Comparison of ENCODE assay signal across 22 mouse cellular contexts in the genomic region with DNA sequence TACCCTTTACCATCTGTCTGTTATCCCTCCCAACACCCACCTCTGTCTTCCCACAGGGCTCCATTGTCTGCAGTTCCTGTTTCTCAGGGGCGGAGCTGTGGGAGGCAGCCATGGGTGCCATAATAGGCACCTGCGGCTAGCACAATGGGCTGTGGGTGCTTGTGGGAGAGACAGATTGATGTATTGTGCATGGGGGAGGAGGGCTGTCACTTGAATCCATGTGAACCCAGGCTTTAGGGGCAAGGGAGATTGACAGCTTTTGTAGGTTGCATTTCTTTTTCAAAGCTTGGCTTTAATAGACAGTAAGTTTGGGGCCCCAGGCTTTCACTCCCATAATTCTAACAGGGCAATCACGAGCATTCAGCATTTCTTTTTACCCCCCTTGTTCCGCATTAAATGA. TPM values are rescaled to one million over a fixed set of nuclear protein-coding genes. Genes with fewer than 3 reads are reported as not detected.
DNase-seq lines count a peak whose midpoint lies in the region; ATAC-seq lines count a peak whose summit lies in the region.
"Had no signal": no experiment of that assay in that cellular context is flagged by ENCODE, and none has a peak within 500 bp of the region (broad histone marks: within the 10 kb centered on the region; RNA-seq: fewer than 3 reads in every experiment).

No protein-coding gene starts in this region.

- H3K4me2 ChIP-seq in midbrain, embryonic 11.5 days = no peak overlapping the region
- H3K4me2 ChIP-seq in midbrain, embryonic 15.5 days = no peak overlapping the region
- H3K4me2 ChIP-seq in forebrain, embryonic 16.5 days (ENCODE audit: low read length) = no peak overlapping the region
- H3K4me2 ChIP-seq: heart, embryonic 11.5 days; limb, embryonic 13.5 days had no signal

- H3K9me3 ChIP-seq in midbrain, embryonic 11.5 days (ENCODE audit: control insufficient read depth, low read length) = no peaks in the 10 kb centered on the region
- no peaks in the 10 kb centered on the region for H3K9me3 ChIP-seq in midbrain, embryonic 15.5 days
- no peaks in the 10 kb centered on the region for H3K9me3 ChIP-seq in forebrain, embryonic 16.5 days (ENCODE audit: control insufficient read depth, low read length)
- H3K9me3 ChIP-seq: limb, embryonic 13.5 days had no signal

- peak; percentile 69 for ATAC-seq in midbrain, embryonic 11.5 days (ENCODE audit: low FRiP score)
- no peak for ATAC-seq in midbrain, embryonic 15.5 days (replicated peaks)
- ATAC-seq in forebrain, embryonic 16.5 days = peak; percentile 30
- ATAC-seq: inflammation-experienced regulatory T-cells, adult 6 months had no signal

- 32% methylated on average over 4 of the region's 4 CpGs for WGBS in midbrain, embryonic 11.5 days
- 35% methylated on average over 4 of the region's 4 CpGs for WGBS in midbrain, embryonic 15.5 days
- 24% methylated on average over 4 of the region's 4 CpGs for WGBS in forebrain, embryonic 16.5 days

- peaks cover 4% of the 10 kb centered on the region for H3K4me1 ChIP-seq in midbrain, embryonic 11.5 days (ENCODE audit: control insufficient read depth, insufficient read depth, low read length)
- 0 out of 2 replicates have a peak, but pooled peaks cover 3% of the 10 kb centered on the region for H3K4me1 ChIP-seq in midbrain, embryonic 15.5 days
- H3K4me1 ChIP-seq in forebrain, embryonic 16.5 days (replicated peaks; ENCODE audit: control insufficient read depth, insufficient read depth, low read length) = 0 out of 2 replicates have a peak, but pooled peaks cover 2% of the 10 kb centered on the region
- H3K4me1 ChIP-seq: limb, embryonic 13.5 days had no signal

- no peak overlapping the region for H3K9ac ChIP-seq in midbrain, embryonic 11.5 days (ENCODE audit: low read length)
- no peak overlapping the region for H3K9ac ChIP-seq in midbrain, embryonic 15.5 days
- H3K9ac ChIP-seq in forebrain, embryonic 16.5 days (replicated peaks; ENCODE audit: low read depth, low read length) = no peak overlapping the region
- H3K9ac ChIP-seq: limb, embryonic 13.5 days; liver, embryonic 14.5 days had no signal

- no peak overlapping the region for H3K4me3 ChIP-seq in midbrain, embryonic 11.5 days (ENCODE audit: low read depth, low read length)
- no peak overlapping the region for H3K4me3 ChIP-seq in midbrain, embryonic 15.5 days
- H3K4me3 ChIP-seq in forebrain, embryonic 16.5 days (replicated peaks; ENCODE audit: low read length) = no peak overlapping the region
- H3K4me3 ChIP-seq: limb, embryonic 13.5 days had no signal

- H3K36me3 ChIP-seq in midbrain, embryonic 11.5 days (ENCODE audit: control insufficient read depth, insufficient read depth, low read length) = no peaks in the 10 kb centered on the region
- no peaks in the 10 kb centered on the region for H3K36me3 ChIP-seq in midbrain, embryonic 15.5 days (replicated peaks)
- H3K36me3 ChIP-seq in forebrain, embryonic 16.5 days (ENCODE audit: control insufficient read depth, insufficient read depth) = no peaks in the 10 kb centered on the region
- H3K36me3 ChIP-seq: G1E; limb, embryonic 13.5 days had no signal

- no peaks in the 10 kb centered on the region for H3K27me3 ChIP-seq in midbrain, embryonic 11.5 days (ENCODE audit: control insufficient read depth, insufficient read depth, low read length)
- H3K27me3 ChIP-seq in midbrain, embryonic 15.5 days (replicated peaks) = no peaks in the 10 kb centered on the region
- H3K27me3 ChIP-seq in forebrain, embryonic 16.5 days (replicated peaks; ENCODE audit: control insufficient read depth, insufficient read depth, low read length) = no peaks in the 10 kb centered on the region

- no peak overlapping the region for H3K27ac ChIP-seq in midbrain, embryonic 11.5 days (ENCODE audit: low read depth, low read length)
- no peak overlapping the region for H3K27ac ChIP-seq in midbrain, embryonic 15.5 days
- H3K27ac ChIP-seq in forebrain, embryonic 16.5 days (ENCODE audit: low read length) = no peak overlapping the region
- H3K27ac ChIP-seq: limb, embryonic 13.5 days; liver, embryonic 14.5 days had no signal

- no peak for DNase-seq in midbrain, embryonic 11.5 days (ENCODE audit: low spot score, missing footprints)
- peak; percentile 4 for DNase-seq in ZHBTc4 (ENCODE audit: low read depth, low spot score)
- DNase-seq in embryo, embryonic 10.5 days (ENCODE audit: low spot score) = peak; percentile 34
- DNase-seq in urinary bladder, adult 18-20 months (ENCODE audit: low spot score in 2 of 2) = no peak
- no peak for DNase-seq in heart, adult 9 months (ENCODE audit: low spot score in 2 of 2)
- DNase-seq: adrenal gland, adult 2 months; cerebellum, adult 11 months; gastrocnemius, postnatal 36 days; heart, postnatal 14 days; kidney, adult 9 months; lung, postnatal 10 days; right cerebral cortex, postnatal 14 days had no signal

RNA-seq across cellular contexts. Expression of a gene that starts 5.0 kb away (rescaled TPM):
- polyA plus RNA-seq in midbrain, embryonic 11.5 days (2014; fragmentation: Nextera tagmentation; extraction: Ambion mirVana) = not detected in 2 replicates
- not detected in 2 replicates for polyA plus RNA-seq in midbrain, embryonic 15.5 days (2015; fragmentation: Nextera tagmentation; extraction: Ambion mirVana)
- not detected in 2 replicates for polyA plus RNA-seq in forebrain, embryonic 16.5 days (2015; fragmentation: Nextera tagmentation; extraction: Ambion mirVana)
- polyA plus RNA-seq: adrenal gland, adult 2 months; frontal cortex, adult 2 months; G1E; heart, embryonic 11.5 days; inflammation-experienced regulatory T-cells, adult 6 months; limb, embryonic 13.5 days; liver, embryonic 14.5 days; spleen, adult 2 months; stomach, embryonic 16.5 days had no signal

RNA-seq across cellular contexts. Expression of a gene that starts 48.4 kb away (rescaled TPM):
- 15.6 and 17.7 TPM in 2 replicates for polyA plus RNA-seq in midbrain, embryonic 11.5 days (2014; fragmentation: Nextera tagmentation; extraction: Ambion mirVana)
- polyA plus RNA-seq in midbrain, embryonic 15.5 days (2015; fragmentation: Nextera tagmentation; extraction: Ambion mirVana) = 10.4 and 10.6 TPM in 2 replicates
- 13.5 and 14.5 TPM in 2 replicates for polyA plus RNA-seq in forebrain, embryonic 16.5 days (2015; fragmentation: Nextera tagmentation; extraction: Ambion mirVana)

Comparison
In these comparisons a context has a peak if more than half of its experiments do, and no peak if none do; other contexts are left out.
1. DNase-seq: peak in ZHBTc4 (single experiment) and embryo, embryonic 10.5 days (single experiment); none in midbrain, embryonic 11.5 days (single experiment), urinary bladder, adult 18-20 months (0 of 2) and heart, adult 9 months (0 of 2).